Mouse (Mus musculus) fibroblast of lung, adult 2 months (primary cell): ENCODE measurements around the gene Dlgap3.

Source experiments
- DNase-seq: peaks from one replicate; pipeline ENCODE4 v3.0.0-alpha.2; 2011; ENCODE audit warnings: low read depth

Gene Dlgap3

GRCm38 (mm10) chr4:127215799-127216198, 46.8 kb downstream of the Dlgap3 start:
- DNase-seq: no peak

GRCm38 (mm10) chr4:127216251-127216651, 47.2 kb downstream of the Dlgap3 start:
- DNase-seq: no peak

- no peak for DNase-seq
These were observed 48.0 kb downstream of the Dlgap3 start for GRCm38 (mm10) chr4:127217048-127217447.

GRCm38 (mm10) chr4:127223291-127223690, 54.3 kb downstream of the Dlgap3 start:
- no peak for DNase-seq

GRCm38 (mm10) chr4:127223755-127224154, 54.8 kb downstream of the Dlgap3 start:
- DNase-seq: no peak

- no peak for DNase-seq
These were observed 55.6 kb downstream of the Dlgap3 start for GRCm38 (mm10) chr4:127224444-127225100.

GRCm38 (mm10) chr4:127226067-127226466, 57.1 kb downstream of the Dlgap3 start:
- DNase-seq: no peak

GRCm38 (mm10) chr4:127227051-127227673, 58.2 kb downstream of the Dlgap3 start:
- no peak for DNase-seq

GRCm38 (mm10) chr4:127232028-127232427, 63.0 kb downstream of the Dlgap3 start:
- no peak for DNase-seq

- no peak for DNase-seq
These were observed 63.5 kb downstream of the Dlgap3 start for GRCm38 (mm10) chr4:127232551-127232950.

GRCm38 (mm10) chr4:127233416-127234125, 64.6 kb downstream of the Dlgap3 start:
- no peak for DNase-seq

GRCm38 (mm10) chr4:127235742-127236487, 66.9 kb downstream of the Dlgap3 start:
- peak; percentile 32 for DNase-seq

- no peak for DNase-seq
These were observed 67.6 kb downstream of the Dlgap3 start for GRCm38 (mm10) chr4:127236631-127237030.

- DNase-seq: no peak
These were observed 68.3 kb downstream of the Dlgap3 start for GRCm38 (mm10) chr4:127237271-127237670.

- no peak for DNase-seq
These were observed 73.7 kb downstream of the Dlgap3 start for GRCm38 (mm10) chr4:127242696-127243095.

- peak; percentile 90 for DNase-seq
These were observed 74.5 kb downstream of the Dlgap3 start, which contains the start of gene Smim12 for GRCm38 (mm10) chr4:127243552-127243951. TSS of gene Smim12 (plus strand) at chr4:127243784.

- DNase-seq: no peak
These were observed 74.9 kb downstream of the Dlgap3 start for GRCm38 (mm10) chr4:127243953-127244352.

- DNase-seq: peak; percentile 72
These were observed 80.8 kb downstream of the Dlgap3 start for GRCm38 (mm10) chr4:127249701-127250349.

- no peak for DNase-seq
These were observed 83.1 kb downstream of the Dlgap3 start for GRCm38 (mm10) chr4:127251963-127252585.

GRCm38 (mm10) chr4:127256739-127257138, 87.7 kb downstream of the Dlgap3 start:
- DNase-seq: no peak

- no peak for DNase-seq
These were observed 89.3 kb downstream of the Dlgap3 start for GRCm38 (mm10) chr4:127258186-127258897.
